Mouse (Mus musculus): ENCODE measurements at regions not wholly inside any gene's neighbourhood (a gene's known extent, or its start where the extent isn't known, plus 50 kb on each side); places are given as distances from the start of the nearest gene placed in this dataset.

DNA sequence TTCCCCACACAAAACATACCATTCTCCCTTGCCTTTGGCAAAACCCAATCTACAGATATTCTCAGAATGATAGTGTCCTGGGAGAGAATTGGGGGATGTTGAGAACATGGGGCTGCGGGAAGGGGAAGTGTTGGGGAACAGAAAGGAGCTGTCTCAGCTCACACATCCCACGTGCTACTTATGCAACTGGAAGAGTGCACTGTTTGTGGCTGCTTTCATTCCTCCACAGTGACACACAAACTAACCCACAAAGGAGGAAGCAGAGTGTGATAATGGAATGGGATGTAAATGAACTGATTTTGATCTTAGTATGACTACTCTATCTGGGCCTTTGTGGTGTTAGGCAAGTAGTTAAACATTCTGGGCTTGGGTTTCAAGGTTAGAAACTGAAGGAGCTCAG is 317.3 kb upstream of the Epha4 start:
- no peak for TF ChIP-seq CTCF (IDR thresholded peaks at IDR 0.05)
- TF ChIP-seq EP300 (IDR thresholded peaks at IDR 0.05): no peak

Data from lung, postnatal 0 days (tissue).